In the genomic region with DNA sequence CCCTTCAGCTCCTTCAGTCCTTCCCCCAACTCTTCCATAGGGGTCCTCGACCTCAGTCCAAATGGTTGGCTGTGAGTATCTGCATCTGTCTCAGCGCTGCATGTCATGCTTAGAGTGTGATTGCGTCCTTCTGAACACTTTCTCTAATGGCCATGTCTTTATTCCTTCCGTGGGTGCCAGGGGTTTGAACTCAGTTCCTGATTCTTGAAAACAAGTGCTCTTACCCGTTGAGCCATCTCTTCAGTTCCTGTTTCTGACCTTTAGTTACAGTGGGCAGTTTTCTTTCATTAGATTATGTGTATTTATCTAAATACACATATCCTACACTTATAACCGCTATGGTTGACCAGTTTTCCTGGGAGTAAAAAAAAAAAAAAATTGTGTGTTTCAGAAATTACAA, we compare ENCODE assay signal across 27 mouse cellular contexts. TPM values are rescaled to one million over a fixed set of nuclear protein-coding genes. Genes with fewer than 3 reads are reported as not detected.
"Had no signal": no experiment of that assay in that cellular context is flagged by ENCODE, and none has a peak within 500 bp of the region (broad histone marks: within the 10 kb centered on the region; RNA-seq: fewer than 3 reads in every experiment).

No protein-coding gene starts in this region.

- H3K27me3 ChIP-seq: heart, embryonic 13.5 days; heart, embryonic 15.5 days; hindbrain, embryonic 13.5 days; hindbrain, embryonic 15.5 days; kidney, embryonic 15.5 days; limb, embryonic 12.5 days; liver, embryonic 13.5 days; liver, embryonic 15.5 days had no signal

- DNase-seq: gastrocnemius, adult 2 months; gastrocnemius, postnatal 10 days; gastrocnemius, postnatal 25 days; heart, adult 18-20 months; heart, postnatal 14 days; heart, postnatal 36 days; kidney, adult 11 months; kidney, adult 2 months; kidney, adult 9 months; kidney, postnatal 25 days; kidney, postnatal 4 days; layer of hippocampus, adult 9-11 months; layer of hippocampus, postnatal 36 days; left cerebral cortex, postnatal 4 days; liver; liver, embryonic 13.5 days had no signal

- H3K9ac ChIP-seq: heart, embryonic 13.5 days; heart, embryonic 15.5 days; hindbrain, embryonic 13.5 days; hindbrain, embryonic 15.5 days; kidney, embryonic 15.5 days; limb, embryonic 12.5 days; liver, embryonic 13.5 days; liver, embryonic 15.5 days had no signal

- H3K4me1 ChIP-seq: liver, embryonic 13.5 days; liver, embryonic 15.5 days had no signal

- H3K36me3 ChIP-seq: heart, embryonic 13.5 days; heart, embryonic 15.5 days; hindbrain, embryonic 13.5 days; hindbrain, embryonic 15.5 days; kidney, embryonic 15.5 days; limb, embryonic 12.5 days; liver, embryonic 13.5 days; liver, embryonic 15.5 days had no signal

- H3K27ac ChIP-seq: gastrocnemius, adult 2 months; heart, embryonic 13.5 days; heart, embryonic 15.5 days; hindbrain, embryonic 13.5 days; hindbrain, embryonic 15.5 days; hindbrain, postnatal 0 days; kidney, embryonic 15.5 days; kidney, postnatal 0 days; limb, embryonic 12.5 days; liver, embryonic 13.5 days; liver, embryonic 15.5 days had no signal

- H3K4me3 ChIP-seq: gastrocnemius, adult 2 months; heart, embryonic 13.5 days; heart, embryonic 15.5 days; hindbrain, embryonic 13.5 days; hindbrain, embryonic 15.5 days; kidney, embryonic 15.5 days; limb, embryonic 12.5 days; liver, embryonic 13.5 days; liver, embryonic 15.5 days had no signal

- ATAC-seq: hindbrain, postnatal 0 days; intestine, embryonic 16.5 days had no signal

- H3K9me3 ChIP-seq: heart, embryonic 13.5 days; heart, embryonic 15.5 days; hindbrain, embryonic 13.5 days; hindbrain, embryonic 15.5 days; kidney, embryonic 15.5 days; limb, embryonic 12.5 days; liver, embryonic 13.5 days; liver, embryonic 15.5 days had no signal

RNA-seq across cellular contexts. Expression of a gene that starts 26.4 kb away (rescaled TPM):
- total RNA-seq: gastrocnemius, adult 2 months; gastrocnemius, postnatal 25 days; hematopoietic stem cell, adult 5-6 weeks had no signal
